Comparison of ENCODE assay signal across 18 mouse cellular contexts in the genomic region with DNA sequence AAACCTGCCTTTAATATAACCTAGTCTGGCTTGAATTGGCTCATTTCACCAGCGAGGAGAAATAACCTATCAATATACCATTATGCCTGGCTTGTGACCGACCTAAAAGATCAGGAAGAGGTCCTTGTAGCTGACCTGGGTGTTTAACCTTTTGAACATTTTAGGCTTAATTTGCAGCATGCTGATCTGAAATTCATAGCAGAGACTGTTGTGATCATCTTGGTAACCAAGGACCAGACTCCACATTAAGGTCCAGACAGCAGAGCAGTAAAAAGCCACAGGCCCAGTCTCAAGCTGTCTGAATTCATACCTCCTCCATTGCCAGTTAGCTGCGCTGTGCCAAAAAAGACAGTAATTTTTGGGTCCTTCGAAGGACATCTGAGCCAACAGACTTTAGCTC. TPM values are rescaled to one million over a fixed set of nuclear protein-coding genes. Genes with fewer than 3 reads are reported as not detected.
"Had no signal": no experiment of that assay in that cellular context is flagged by ENCODE, and none has a peak within 500 bp of the region (broad histone marks: within the 10 kb centered on the region; RNA-seq: fewer than 3 reads in every experiment).

No protein-coding gene starts in this region.

- H3K4me1 ChIP-seq: liver, embryonic 12.5 days had no signal

- H3K4me2 ChIP-seq: liver, embryonic 12.5 days; lung, embryonic 14.5 days; neural tube, embryonic 15.5 days had no signal

- H3K27me3 ChIP-seq: neural tube, embryonic 15.5 days had no signal

- H3K27ac ChIP-seq: kidney, postnatal 0 days; liver, embryonic 12.5 days; midbrain, embryonic 10.5 days; neural tube, embryonic 15.5 days had no signal

- ATAC-seq: liver, embryonic 12.5 days had no signal

- DNase-seq: kidney, adult 8-10 months; left cerebral cortex, postnatal 4 days; lung, embryonic 14.5 days; lung, postnatal 10 days; lung, postnatal 4 days; midbrain, embryonic 14.5 days; right cerebral cortex, adult 18-20 months; spleen, adult 18-20 months; thymus, adult 18-20 months; thymus, postnatal 14 days had no signal

- H3K9me3 ChIP-seq: liver, embryonic 12.5 days; midbrain, embryonic 10.5 days; neural tube, embryonic 15.5 days had no signal

- H3K4me3 ChIP-seq: liver, embryonic 12.5 days; midbrain, embryonic 10.5 days; myocyte; neural tube, embryonic 15.5 days had no signal

- H3K9ac ChIP-seq: liver, embryonic 12.5 days; lung, embryonic 14.5 days; neural tube, embryonic 15.5 days had no signal

- H3K36me3 ChIP-seq: liver, embryonic 12.5 days; midbrain, embryonic 10.5 days; neural tube, embryonic 15.5 days had no signal

RNA-seq across cellular contexts. Expression of a gene that starts 6.7 kb away (rescaled TPM):
- total RNA-seq: left cerebral cortex, postnatal 4 days had no signal

RNA-seq across cellular contexts. Expression of a gene that starts 59.1 kb away (rescaled TPM):
- total RNA-seq: layer of hippocampus, adult 18-20 months; layer of hippocampus, postnatal 10 days; left cerebral cortex, postnatal 10 days; left cerebral cortex, postnatal 4 days had no signal
- polyA plus RNA-seq: neural tube, embryonic 15.5 days had no signal
